Mouse (Mus musculus): ENCODE measurements at regions not wholly inside any gene's neighbourhood (a gene's known extent, or its start where the extent isn't known, plus 50 kb on each side); places are given as distances from the start of the nearest gene placed in this dataset.

DNA sequence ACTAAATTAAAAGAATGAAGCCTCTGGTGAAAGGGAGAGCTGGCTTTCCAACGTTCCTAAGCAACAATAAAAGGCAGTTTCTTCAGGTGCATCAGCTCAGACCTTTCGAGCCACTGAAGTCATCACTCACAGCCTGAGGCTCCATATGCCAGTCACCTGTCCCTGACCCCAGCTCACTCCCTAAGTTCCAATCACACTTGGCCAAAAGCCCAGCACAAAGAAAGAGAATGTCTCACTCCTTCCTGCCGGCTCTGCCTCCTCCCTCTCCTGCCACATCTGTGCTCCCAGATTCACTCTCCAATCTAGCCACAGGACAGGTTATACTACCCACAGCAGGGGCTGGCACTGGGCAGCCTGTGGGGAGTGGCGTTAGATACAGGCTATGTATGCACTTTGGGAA is 150.7 kb downstream of the Psat1 start:
- no peak for DNase-seq

DNA sequence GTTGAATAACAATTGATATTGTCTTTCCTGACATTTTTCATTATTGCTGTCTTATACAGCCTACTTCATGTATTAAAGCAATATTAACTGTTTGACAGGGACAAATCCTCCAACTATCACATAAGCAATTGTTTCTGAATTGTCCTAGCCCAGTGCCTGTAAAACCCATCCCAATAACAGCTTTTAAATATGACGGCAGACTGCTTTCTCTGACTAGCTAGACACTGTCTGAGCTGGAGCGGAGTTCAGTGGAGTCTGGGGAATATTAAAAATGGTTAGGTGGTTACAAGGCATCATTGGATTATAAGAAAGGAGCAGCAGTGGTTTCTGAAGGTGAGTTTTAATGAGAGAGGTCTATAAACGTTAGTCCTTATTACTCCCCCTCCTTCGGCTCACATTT is 155.2 kb downstream of the Psat1 start:
- DNase-seq = no peak

DNA sequence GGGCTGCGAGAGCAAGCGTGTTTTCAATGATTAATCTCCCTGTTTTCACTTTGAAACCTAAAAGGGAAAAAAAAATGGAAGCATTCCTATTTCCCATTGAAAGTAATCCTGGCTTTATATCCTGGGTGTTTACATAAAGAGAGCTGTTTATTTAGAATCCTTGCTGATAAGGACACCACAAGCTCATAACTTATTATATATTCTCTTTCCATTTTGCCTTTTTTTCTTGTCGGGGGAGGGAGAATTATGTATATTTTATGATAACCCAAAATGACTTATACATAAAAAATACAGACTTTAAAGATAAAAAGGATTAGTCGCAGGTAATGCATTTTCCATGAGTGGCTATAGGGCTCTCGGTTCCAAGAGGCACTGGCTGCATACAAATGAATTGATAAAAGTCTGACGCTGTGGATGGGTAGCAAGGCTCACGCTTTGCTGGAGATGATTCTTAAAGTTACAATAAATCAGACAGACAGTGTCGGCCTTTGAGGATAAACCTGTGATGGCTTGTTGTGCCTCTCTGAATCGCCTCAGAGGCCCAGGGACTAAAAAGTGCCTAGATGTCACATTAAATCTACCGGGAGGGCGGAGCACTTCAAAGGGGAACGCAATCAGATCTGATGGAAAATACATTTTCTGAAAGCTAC is 155.7 kb downstream of the Psat1 start:
- no peak for DNase-seq

DNA sequence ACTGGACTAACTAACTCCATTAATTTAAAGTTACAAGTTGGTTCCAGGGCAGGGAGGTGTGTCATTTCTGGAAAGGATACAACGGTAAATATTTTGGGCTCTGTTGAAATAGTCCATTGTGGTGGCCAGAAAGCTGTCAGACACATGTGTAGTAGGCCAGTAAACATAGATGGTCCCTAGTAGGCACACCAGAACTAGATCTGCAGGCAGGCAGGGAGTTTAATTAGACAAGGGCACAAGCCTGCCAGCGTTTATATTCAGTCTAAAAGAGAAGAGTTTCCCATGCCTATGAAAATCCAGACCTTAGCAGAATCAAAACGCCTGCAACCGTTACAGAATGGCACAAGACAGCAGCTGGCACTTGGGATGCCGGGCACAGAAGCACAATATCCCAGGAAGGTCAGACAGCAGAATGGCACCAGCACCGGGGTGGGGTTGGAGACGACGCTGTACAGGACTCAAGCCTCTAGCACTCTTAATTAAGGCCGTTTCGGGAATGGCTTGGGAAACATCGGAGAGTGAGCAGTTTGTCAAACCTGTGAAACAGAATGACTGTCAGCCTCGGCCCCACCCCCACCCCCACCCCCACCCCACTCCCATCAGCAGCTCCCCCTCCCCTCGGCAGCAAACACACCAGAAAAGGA is 156.4 kb downstream of the Psat1 start:
- DNase-seq = peak; percentile 10

DNA sequence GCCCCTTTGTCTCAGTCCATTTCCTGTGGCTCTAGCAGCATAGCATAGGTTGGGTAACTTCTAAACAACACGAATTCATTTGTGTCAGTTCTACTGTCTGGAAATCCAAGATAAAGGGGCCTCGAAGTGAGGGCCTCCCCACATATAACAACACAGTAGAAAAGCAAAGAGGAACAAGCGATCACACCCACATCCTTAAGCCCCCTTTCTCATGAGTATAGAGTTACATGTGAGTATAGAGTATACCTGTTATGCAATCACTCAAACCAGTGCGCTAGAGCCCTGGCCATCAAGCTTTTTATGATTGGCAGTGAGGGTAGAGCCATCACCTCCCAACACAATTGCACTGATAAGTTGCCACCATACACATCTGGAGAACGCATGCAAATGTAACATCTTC is 157.4 kb downstream of the Psat1 start:
- no peak for DNase-seq

DNA sequence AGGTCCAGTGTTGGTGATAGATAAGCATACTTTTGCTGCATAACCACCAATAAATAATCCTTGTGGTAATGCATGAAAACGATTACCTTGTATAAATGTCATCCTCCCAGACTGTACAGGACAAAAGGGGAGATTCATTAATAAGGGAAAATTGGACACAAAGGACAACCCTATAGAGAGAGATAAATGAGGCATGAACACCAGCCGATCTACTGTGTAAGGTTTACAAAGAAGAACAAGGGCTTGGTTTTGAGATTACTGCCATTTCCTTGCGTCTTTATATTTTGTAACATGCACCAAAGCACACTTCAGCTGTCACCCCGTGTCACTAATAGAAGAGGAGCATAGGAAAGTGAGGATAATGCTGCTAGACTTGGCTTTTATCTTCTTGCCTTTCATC is 162.5 kb downstream of the Psat1 start:
- no peak for DNase-seq

DNA sequence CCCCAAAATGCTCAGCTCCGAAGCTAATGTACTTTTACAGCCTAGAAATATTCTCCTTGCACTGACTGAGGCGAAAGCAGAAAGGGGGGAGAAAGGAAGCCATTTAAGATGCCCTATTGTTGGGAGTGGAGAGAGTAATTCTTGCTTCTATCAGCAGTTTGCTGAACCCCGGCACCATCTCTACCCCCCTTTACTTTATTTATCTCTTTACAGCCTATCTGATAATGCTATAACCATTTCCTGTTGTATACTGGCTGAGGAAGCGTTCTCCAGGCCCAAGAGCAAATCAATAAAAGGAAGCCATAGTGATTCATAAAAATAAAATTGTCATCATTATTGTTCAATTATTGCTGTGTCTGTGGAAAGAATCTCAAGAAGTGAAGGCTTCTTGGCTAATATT is 177.5 kb downstream of the Psat1 start:
- DNase-seq = no peak

DNA sequence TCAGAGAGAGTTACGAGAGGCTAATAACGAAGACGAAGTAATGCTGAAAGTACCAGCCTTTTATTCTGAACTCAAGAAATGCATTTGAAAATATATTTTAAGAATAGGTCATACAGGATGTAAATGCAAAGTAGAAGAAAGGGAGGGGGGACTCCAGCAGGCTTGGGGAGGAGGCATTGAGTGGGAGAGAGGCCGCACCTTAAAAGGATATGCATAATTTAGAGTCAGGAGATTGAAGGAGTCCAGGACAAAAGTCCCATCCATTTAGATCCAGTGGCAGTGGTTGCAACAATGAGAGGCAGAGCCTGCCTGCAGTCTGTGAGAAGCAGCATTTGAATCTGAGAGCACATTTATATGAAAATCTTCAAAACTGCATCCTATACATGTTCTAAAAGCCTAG is 186.1 kb downstream of the Psat1 start:
- no peak for DNase-seq

DNA sequence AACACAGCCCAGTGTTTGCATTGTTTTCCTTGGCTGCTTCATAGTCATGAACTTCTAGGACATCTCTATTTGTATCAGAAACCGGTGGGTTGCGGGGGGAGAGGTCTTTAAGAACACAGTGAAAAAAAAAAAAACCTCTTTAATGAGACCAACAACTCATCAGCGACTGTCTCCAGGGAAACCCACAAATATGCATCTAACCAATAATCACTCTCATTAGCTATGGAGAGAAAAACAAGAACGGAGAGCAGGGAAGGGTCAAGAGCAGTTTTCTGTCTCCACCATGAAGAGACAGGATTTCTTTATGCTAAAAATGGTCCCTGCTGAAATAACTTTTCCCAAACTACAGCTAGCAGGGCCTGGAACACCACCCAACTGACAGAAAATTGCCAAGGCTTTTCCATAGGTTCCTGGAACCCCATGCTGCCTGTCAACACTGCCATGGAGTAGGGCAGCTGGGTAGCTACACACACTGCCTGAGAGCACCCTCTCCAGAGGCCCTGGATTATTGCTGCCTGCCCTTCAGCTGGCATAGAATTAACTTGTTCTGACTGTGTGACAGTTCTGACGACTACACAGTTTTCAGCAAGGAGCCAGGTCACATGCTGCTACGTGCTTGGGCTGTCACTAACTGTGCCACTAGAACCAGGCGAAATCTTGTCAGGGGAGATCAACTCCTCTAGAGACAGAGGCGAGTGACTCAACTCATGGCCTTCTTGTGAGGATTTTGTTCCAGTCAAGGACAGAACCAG is 201.9 kb downstream of the Psat1 start:
- no peak for DNase-seq

DNA sequence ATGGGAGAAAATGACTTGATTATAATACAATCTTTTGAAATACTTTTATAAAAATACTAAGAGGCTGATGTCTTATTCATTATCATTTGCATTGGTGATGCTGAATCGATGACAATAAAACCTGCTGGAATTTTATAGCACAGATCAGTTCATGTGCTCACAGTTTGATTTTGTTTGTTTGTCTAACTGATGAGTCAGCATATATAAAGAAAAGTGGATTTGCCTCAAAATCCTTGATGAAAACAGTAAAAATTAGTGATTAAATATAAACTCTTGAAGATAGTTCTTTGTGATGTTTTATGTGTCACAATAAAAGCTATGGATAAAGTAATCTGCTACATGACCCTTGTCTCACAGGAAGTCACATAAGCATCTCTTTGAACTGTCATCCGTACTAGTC is 210.9 kb downstream of the Psat1 start:
- no peak for DNase-seq

DNA sequence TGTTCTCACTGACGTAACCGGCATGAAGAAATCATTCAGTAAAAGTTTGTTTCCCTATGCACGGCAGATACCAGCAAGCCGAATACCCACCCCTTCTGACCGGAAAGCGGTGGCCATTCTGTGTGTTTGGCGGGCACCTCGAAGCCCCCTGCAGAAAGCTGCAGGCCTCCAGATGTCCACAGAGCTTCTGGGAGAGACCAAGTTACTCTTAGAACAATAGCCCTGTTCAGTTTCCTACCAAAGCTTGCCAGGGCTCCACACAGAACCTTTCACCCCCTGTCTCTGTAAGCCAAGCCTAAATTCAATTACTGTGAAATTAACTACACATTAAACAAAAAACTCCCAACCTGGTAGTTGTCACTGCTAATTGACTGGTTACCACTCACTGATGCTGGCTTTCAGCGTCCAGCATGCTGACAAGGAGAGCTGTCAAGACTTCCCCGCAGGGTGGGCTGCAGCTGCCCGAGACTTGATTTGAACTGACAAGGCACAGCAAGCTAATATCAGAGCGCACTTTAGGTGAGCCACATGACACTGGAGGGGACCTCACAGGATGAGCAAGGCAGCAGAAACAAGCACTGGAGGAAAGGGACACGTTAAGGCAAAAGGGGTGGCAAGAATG is 220.2 kb downstream of the Psat1 start:
- peak; percentile 61 for DNase-seq

DNA sequence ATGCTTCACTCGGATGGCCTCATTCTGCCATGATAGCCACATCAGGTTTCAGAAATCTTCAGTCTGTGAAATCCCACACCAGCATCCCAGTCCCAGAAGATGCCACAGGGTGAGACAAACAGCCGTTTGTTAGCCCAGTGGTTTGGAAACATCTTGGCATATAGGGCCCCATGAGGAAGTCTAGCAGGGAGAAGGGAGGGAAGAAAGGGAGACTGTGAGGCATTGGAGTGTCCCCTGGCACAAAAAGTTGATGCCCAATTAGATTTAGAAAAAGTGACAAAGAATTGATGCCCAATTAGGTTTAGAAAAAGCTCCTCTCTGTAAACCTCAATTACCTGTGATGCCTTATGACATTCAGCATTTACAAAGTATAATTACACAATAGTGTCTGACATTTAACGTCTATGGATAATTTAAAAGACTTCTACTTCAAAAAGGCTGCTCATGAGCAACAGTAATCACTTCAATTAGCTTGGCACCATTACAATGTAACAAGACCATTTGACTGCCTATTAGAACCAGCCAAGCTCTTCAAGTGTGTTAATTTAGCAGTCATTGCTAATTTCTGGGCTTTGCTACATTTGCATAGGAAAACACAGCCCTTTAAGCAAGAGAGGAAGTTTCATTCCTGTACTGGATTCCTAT is 254.6 kb downstream of the Psat1 start:
- DNase-seq = no peak

DNA sequence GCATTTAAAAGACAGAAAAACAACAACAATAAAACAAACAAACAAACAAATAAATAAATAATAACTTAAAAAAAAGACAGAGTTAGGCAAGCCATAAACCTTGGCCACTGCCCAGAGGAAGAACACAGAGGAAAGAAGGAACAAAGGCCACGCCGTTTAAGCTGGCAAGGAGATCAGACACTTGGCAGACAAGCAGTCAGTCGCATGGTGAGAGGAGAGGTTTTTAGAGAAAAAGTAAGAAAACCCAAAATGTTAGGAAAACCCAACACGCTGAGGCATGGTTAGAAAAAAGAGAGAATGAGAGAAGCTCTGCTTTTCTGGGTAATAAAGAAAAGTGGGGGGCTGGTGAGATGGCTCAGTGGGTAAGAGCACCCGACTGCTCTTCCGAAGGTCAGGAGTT is 277.1 kb downstream of the Psat1 start:
- no peak for DNase-seq

DNA sequence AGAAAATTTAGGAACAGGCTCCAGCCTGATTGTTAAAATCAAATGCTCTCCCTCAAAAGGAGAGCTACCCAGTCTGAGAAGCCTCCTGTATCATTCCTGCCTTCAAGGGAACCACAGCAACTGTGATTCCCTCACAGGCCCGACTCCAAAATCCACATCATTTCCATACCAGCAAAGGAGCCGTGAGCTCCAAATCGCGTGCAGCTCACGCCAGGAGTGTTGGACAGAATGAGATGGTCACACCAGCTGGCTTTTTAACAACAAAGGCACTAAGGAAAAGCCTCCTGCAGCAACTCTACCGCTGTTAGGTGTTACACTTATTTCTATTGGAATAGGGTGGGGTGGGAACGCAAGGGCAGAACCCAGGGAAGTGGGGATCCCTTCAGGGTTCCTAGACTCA is 277.6 kb downstream of the Psat1 start:
- DNase-seq = no peak

DNA sequence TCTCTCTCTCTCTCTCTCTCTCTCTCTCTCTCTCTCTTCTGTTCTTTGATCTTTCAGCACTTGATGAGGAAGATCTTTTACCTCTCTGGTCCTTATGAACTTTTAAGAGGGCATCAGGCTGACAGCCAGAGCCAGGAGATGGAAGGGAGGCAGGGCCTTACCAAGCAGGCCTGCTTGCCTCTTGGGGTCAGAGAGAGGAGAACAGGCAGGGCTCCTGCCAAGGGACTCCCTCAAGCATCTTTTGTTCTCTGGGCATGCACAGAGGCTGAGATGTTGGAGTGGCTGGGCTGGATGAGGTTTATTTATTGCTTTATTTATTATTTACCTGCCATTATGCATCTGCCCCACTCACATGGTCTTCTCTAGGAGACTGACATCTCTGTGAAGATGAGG is 278.5 kb downstream of the Psat1 start:
- peak; percentile 37 for DNase-seq

DNA sequence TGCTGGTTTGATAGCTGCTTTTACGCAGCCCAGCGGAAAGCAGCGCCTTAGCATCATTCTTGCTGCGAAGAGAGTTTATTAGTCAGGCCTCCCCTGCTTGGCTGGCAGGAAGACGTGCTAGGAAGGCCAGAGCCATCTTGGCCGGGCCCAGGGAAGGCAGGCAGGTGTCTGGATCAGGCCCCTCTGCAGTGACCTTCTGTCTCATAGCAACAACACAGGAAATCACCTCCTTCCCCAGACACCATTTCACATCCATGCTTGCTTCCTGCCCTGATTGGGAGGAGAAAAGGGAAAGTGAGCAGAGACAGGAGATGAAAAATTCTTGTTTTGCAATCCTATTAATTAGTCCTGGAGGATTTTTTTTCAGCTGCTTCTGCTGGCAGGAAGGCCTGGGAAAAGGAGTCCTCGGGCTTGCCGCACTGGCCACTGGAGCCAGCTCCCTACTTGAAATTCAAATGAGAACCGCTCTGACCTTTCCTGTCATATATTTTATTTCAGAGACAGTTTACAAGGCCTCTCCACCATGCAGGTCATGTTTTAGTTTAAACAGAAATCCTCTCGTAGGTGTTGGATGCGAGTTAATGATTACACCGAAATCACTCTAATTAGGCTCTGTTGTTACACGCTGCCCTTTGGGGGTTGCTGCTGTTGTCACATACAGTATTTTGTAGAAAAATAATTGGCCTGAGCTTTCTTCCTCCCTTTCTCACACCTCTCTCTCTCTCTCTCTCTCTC is 279.1 kb downstream of the Psat1 start:
- DNase-seq = peak; percentile 62

DNA sequence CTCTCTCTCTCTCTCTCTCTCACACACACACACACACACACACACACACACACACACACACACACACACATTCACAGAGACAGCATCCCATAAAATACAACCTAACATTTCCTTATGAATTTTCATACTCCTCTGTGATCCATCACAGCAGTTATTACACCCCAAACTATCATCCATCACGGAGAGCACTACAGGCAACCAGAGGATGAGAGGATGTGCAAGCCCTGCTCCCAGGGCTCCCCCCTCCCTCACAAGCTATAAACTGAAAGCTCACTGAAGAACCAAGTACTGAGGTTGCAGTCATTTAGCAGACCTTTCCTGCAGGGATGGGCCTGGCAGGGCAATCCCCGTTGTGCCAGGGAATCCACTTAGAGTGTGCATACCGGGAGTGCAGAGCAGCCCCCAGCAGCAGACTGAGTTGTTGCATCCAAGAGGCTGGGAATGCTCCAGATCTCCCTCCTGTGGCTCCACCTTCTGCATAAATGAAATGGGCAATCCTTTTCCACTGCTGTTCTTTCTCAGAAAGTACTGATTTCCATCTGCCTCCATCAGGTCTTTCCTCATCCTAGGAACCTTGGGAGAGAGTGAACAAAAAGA is 283.4 kb downstream of the Psat1 start:
- no peak for DNase-seq

DNA sequence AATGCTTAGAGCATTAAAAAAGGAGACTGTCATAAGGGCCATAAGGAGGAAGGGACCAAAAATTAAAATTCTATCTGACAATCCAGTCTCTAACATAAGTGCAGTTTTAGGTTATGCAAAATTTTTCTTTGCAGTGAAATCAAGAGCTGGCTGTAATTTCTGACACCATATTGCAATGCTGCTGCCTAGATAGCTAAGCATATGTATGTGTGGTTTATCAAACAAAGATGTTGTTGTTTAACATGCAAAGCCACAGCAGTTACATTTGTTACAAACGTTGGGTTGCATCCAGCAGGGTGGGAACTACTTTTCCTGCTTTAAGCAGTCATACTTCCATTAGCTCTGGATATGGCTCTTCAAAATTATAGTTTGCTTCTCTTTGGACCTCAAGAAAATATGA is 288.5 kb downstream of the Psat1 start:
- DNase-seq = no peak

DNA sequence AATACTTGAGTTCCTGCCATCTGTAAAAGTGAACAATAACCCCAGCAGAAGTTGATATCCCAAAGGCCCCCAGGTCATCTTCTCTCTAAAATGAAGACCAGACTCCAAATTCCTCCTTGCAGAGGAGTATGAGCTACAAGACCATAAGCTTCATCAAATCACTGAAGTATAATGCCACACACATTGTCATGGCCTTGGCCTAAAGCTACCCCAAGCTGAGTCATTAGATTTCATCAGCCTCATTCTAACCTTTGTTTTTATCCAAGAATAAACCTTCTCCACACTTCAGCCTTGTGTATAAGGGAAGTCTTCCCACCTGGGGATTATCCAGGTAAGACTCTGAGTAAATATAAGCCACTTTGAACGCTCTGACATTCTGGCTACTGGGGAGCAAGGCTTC is 289.3 kb downstream of the Psat1 start:
- no peak for DNase-seq

DNA sequence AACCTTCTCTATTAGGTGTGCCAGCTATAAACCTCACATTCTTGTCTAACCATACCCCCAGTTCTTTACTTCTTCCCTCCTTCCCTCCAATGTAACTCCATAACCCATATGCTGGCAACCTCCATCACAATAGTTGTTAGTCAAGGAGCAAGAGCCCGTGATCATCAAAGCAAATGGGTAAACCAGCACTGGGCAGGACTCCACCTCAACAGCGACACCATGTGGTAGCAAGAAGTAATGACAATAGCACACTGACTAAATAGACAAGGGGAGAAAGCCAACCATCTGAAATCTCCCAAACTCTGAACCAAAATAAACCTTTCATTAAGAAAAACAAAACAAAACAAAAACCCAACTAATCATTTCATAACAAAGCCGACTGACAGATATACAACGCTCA is 297.8 kb downstream of the Psat1 start:
- DNase-seq = peak; percentile 49

DNA sequence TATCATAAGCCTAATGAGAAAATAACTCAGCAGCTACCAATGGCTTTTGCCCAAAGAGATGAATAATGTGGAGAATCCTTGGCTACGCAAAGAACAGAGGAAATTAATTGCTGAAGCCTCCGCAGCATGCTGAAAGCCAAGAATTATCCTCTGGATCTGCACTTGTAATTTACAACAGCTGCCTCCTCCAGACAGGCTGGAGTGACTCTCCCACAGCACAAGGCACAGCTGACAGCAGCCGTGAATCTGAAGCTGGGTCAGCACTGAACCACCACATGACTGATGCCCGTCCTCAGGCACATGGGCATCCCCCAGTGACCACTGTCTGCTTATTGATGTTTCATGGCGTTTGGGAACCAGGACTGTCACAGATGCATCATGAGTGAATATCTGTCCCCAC is 299.8 kb downstream of the Psat1 start:
- DNase-seq = peak; percentile 17

DNA sequence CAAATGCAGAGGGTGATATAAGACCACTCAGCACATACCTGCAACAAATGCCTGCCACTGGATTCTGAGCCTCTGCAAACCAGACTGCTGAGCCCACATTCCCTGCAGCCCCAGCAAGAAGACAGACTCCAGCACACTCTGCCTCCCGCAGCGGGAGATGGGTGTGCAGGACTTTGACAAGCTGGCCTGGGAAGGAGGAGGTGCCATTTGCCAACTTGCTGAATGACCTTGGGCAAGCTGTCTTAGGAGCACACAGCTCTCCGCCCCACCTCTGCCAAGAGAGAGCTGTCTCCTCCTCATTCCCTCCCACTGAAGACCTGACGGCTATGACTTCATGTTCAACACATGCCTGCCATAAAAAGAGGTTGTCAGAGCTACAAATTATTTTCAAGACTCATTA is 302.4 kb downstream of the Psat1 start:
- no peak for DNase-seq

All from embryo, embryonic 11 days (tissue).